Mouse (Mus musculus) lung, embryonic 14.5 days (tissue): ENCODE measurements around the gene Cfap221. TPM values are rescaled to one million over a fixed set of nuclear protein-coding genes. Genes with fewer than 3 reads are reported as not detected.

Experiments used
- ATAC-seq: fragments of 200-750 bp; cut with Nextera tagmentation; 2 replicates; pipeline ENCODE4 v1.8.0; 2017; ENCODE audit warnings: mild to moderate bottlenecking, moderate TSS enrichment, moderate library complexity; ENCODE audit not compliant: insufficient read depth
- DNase-seq: peaks from one replicate; pipeline ENCODE4 v3.0.0-alpha.2; 2015
- H3K27ac ChIP-seq: fragments of 300-500 bp; sonication (generic); 2 replicates; pipeline ENCODE4 v1.5.1; 2014; ENCODE audit warnings: low read depth, mild to moderate bottlenecking, moderate library complexity
- H3K27me3 ChIP-seq: fragments of 300-500 bp; sonication (generic); 2 replicates; pipeline ENCODE4 v1.6.1; 2014; ENCODE audit warnings: low read length, control low read depth; ENCODE audit not compliant: insufficient read depth
- H3K36me3 ChIP-seq: fragments of 300-500 bp; sonication (generic); 2 replicates; pipeline ENCODE4 v1.6.1; 2014; ENCODE audit warnings: control low read depth; ENCODE audit not compliant: insufficient read depth
- H3K4me1 ChIP-seq: fragments of 300-500 bp; sonication (generic); 2 replicates; pipeline ENCODE4 v1.6.1; 2014; ENCODE audit warnings: antibody characterized with exemption, control low read depth; ENCODE audit not compliant: insufficient read depth
- H3K4me2 ChIP-seq: fragments of 300-500 bp; sonication (generic); 2 replicates; pipeline ENCODE4 v1.6.1; 2014; ENCODE audit warnings: mild to moderate bottlenecking
- H3K4me3 ChIP-seq: fragments of 300-500 bp; sonication (generic); 2 replicates; pipeline ENCODE4 v1.5.1; 2014; ENCODE audit warnings: low read depth, low read length
- H3K9ac ChIP-seq: fragments of 300-500 bp; sonication (generic); 2 replicates; pipeline ENCODE4 v1.6.1; 2014
- H3K9me3 ChIP-seq: fragments of 300-500 bp; sonication (generic); 2 replicates; pipeline ENCODE4 v1.6.1; 2016; ENCODE audit warnings: low read depth, low read length, control low read depth
- CTCF ChIP-seq: IDR thresholded peaks from 2 replicates; pipeline ENCODE4 v1.5.1; 2016; ENCODE audit warnings: antibody characterized with exemption, low read depth
- WGBS: fragments of 180-500 bp; shearing (Covaris S2); extraction: QIAGEN DNeasy Blood & Tissue Kit; methylation state at CpG from one replicate; pipeline ENCODE4 v1.1.7; 2014; 5-methylcytosine and 5-hydroxymethylcytosine counted together
- polyA plus RNA-seq: library from polyadenylated mRNA; unstranded; fragments of >200 nt; fragmentation: Nextera tagmentation; extraction: Ambion mirVana; gene quantifications from 2 replicates; pipeline ENCODE4 v1.2.1, GENCODE M21; 2014

Cfap221 gene
- polyA plus RNA-seq, 1 experiment from 2014 or later: not detected

GRCm38 (mm10) chr1:120006844-120007790, 10.1 kb upstream of the Cfap221 start, which contains the start of gene Sctr:
TSS of gene Sctr (plus strand) at chr1:120006894.
- H3K4me1 ChIP-seq: no peaks in the 10 kb centered on the region
- H3K36me3 ChIP-seq: no peaks in the 10 kb centered on the region
- no peak within 1 kb of the TSS for H3K27ac ChIP-seq
- ATAC-seq (peak; percentile 76), DNase-seq (peak; percentile 23)
- peak within 1 kb of the TSS; percentile 34 for H3K4me3 ChIP-seq
- no peaks in the 10 kb centered on the region for H3K9me3 ChIP-seq
- no peak for TF ChIP-seq CTCF
- peaks cover 14% of the 10 kb centered on the region for H3K27me3 ChIP-seq
- WGBS: 2% methylated on average over 39 of the region's 39 CpGs
- peak within 1 kb of the TSS; percentile 35; the same call in 1 of the 2 replicates for H3K9ac ChIP-seq
- H3K4me2 ChIP-seq: peak within 1 kb of the TSS; percentile 64

DNA sequence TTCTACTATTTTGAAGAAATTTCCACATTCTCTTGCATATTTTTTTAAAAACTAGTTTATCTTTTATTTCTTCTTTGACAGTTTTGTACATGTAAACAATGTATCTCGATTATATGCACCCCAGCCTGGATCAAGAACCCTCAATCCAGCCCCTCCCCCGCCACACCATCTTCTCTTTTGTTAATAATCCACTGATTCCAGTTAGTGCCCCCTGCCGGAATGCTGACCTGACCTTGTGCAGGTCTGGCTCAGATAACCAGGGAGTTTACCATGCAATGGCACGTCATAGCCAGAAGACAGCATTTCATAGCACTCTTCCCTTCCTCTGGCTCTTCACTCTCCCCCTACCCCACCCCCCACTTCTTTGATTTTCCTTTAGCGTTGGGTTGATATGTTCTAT, 610 bp upstream of the Cfap221 start:
- Histone ChIP-seq H3K4me2 (peak overlapping the region; percentile 72), H3K9me3 (no peaks in the 10 kb centered on the region), H3K27ac (no peak overlapping the region), H3K4me3 (peak overlapping the region; percentile 43), H3K36me3 (no peaks in the 10 kb centered on the region), H3K4me1 (no peaks in the 10 kb centered on the region), H3K9ac (no peak overlapping the region), H3K27me3 (no peaks in the 10 kb centered on the region)
- DNase-seq: peak; percentile 31
- peak; percentile 45; the same call in 1 of the 2 replicates for ATAC-seq
- peak; percentile 53 for TF ChIP-seq CTCF
- 17% methylated on average over 5 of the region's 5 CpGs for WGBS

DNA sequence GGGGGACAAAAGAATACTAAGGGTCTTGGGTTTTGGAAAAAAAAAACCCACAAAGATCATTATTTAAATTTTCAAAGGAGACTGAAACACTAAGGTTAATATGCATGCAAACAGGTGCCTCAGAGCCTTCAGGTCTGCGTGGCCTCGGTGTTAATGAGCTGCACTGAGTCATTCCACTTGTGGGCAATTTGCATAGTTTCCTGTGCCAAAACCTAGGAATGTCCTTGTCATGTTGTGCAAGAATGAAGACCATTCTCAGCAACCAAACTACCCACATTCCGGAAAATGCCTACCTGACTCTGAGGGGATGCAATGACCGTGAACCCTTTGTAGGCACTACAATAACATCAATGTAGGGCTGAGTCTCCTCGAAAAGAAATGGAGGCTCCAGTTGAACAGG, 10.5 kb downstream of the Cfap221 start:
- no peaks in the 10 kb centered on the region for H3K4me1 ChIP-seq
- H3K9me3 ChIP-seq: no peaks in the 10 kb centered on the region
- no peak for DNase-seq
- no peak overlapping the region for H3K4me2 ChIP-seq
- no peak overlapping the region for H3K9ac ChIP-seq
- H3K4me3 ChIP-seq: no peak overlapping the region
- H3K27ac ChIP-seq: no peak overlapping the region
- no peaks in the 10 kb centered on the region for H3K36me3 ChIP-seq
- H3K27me3 ChIP-seq: no peaks in the 10 kb centered on the region
- 82% methylated on average over 5 of the region's 5 CpGs for WGBS
- ATAC-seq: no peak
- no peak for TF ChIP-seq CTCF

DNA sequence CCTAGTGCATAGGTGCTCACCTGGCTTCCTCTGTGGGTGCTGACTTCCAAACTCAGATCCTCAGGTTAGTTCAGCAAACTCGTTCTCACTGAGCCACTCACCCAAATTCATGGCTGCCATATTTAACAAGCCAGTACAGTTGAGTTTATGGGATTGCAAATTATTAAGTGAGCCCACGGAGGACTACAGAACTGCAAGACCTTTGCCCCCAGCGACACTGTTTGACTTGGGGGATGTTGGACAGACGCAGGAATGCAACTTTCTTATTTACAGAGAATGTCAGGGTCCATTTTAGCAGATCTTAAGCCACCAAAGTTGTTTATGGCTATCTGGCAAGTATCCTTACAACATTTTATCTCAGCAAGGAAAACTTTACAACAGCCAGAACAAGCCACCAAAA, 21.9 kb downstream of the Cfap221 start:
- WGBS: 54% methylated on average over 4 of the region's 4 CpGs
- DNase-seq (no peak), ATAC-seq (no peak)
- Histone ChIP-seq H3K4me3 (no peak overlapping the region), H3K4me1 (no peaks in the 10 kb centered on the region), H3K27ac (no peak overlapping the region), H3K27me3 (no peaks in the 10 kb centered on the region), H3K4me2 (no peak overlapping the region), H3K9ac (no peak overlapping the region), H3K9me3 (no peaks in the 10 kb centered on the region), H3K36me3 (no peaks in the 10 kb centered on the region)
- no peak for TF ChIP-seq CTCF

- Histone ChIP-seq H3K9me3 (no peaks in the 10 kb centered on the region), H3K27ac (no peak overlapping the region), H3K36me3 (no peaks in the 10 kb centered on the region), H3K4me2 (no peak overlapping the region), H3K4me3 (no peak overlapping the region), H3K4me1 (no peaks in the 10 kb centered on the region), H3K27me3 (no peaks in the 10 kb centered on the region), H3K9ac (no peak overlapping the region)
- ATAC-seq (no peak), DNase-seq (no peak)
- no peak for TF ChIP-seq CTCF
- 27% methylated on average over 4 of the region's 4 CpGs for WGBS
Observed at GRCm38 (mm10) chr1:119973117-119973516, 23.9 kb downstream of the Cfap221 start.

GRCm38 (mm10) chr1:119965804-119966514, 31.1 kb downstream of the Cfap221 start:
- TF ChIP-seq CTCF: peak; percentile 44
- no peaks in the 10 kb centered on the region for H3K36me3 ChIP-seq
- ATAC-seq: peak; percentile 77
- no peak overlapping the region for H3K27ac ChIP-seq
- no peak overlapping the region for H3K9ac ChIP-seq
- H3K27me3 ChIP-seq: no peaks in the 10 kb centered on the region
- H3K4me2 ChIP-seq: no peak overlapping the region
- peak; percentile 27 for DNase-seq
- no peak overlapping the region for H3K4me3 ChIP-seq
- H3K9me3 ChIP-seq: no peaks in the 10 kb centered on the region
- 15% methylated on average over 12 of the region's 12 CpGs for WGBS
- H3K4me1 ChIP-seq: no peaks in the 10 kb centered on the region

GRCm38 (mm10) chr1:119959920-119960319, 37.1 kb downstream of the Cfap221 start:
- Histone ChIP-seq H3K36me3 (no peaks in the 10 kb centered on the region), H3K4me2 (no peak overlapping the region), H3K9me3 (no peaks in the 10 kb centered on the region), H3K4me3 (no peak overlapping the region), H3K4me1 (no peaks in the 10 kb centered on the region), H3K9ac (no peak overlapping the region), H3K27ac (no peak overlapping the region), H3K27me3 (no peaks in the 10 kb centered on the region)
- ATAC-seq (peak; percentile 8; the same call in 1 of the 2 replicates), DNase-seq (no peak)
- WGBS: 37% methylated on average over 7 of the region's 7 CpGs
- TF ChIP-seq CTCF: no peak
